Mouse (Mus musculus) cerebral cortex, adult 2 months (tissue): ENCODE results near the gene Vmn1r239-ps.

Experiments
- WGBS: fragments of 180-500 bp; shearing (Covaris S2); methylation state at CpG from one replicate; pipeline ENCODE4 v1.1.7; 2018; 5-methylcytosine and 5-hydroxymethylcytosine counted together

The Vmn1r239-ps gene

DNA sequence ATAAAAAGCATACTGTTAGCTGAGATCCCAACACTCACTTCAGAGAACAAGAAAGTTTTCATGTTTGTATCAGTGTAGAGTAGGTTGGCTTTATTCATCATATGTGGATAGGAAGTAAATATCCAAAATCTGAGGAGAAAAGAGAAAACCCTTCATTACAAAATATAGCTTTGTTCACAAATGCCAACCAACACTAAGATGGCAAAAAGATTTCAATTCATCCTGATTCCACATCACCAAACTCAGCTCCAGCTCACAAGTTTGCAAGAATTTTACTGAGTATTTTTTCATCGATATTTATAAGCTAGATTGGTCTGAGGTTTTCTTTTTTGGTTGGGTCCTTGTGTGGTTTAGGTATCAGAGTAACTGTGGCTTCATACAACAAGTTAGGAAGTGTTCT lies at the start of gene Vmn1r239-ps:
Gene Vmn1r239-ps, minus strand, starts transcription at position 101 of the 400 bp plus-strand sequence.
- WGBS: 75% methylated on average over 1 of the region's 1 CpGs

DNA sequence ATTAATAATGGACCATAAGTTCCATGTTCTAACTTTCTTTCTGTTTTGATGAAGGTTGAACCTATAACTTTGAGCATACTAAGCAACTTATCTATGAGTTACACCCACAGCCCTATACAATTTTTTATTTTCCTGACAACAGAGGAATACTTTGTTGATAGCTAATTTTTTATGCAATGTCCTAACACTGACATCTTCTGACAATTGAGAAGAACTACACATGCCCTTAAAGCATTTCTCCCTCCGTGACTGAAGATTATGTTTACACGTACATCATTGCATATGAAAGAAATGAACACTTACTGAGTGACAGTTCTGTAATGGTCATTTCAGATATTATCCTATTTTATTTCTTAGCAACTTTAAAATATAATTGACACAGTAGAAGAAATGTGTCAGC lies 36.0 kb upstream of the Vmn1r239-ps start:
- 34% methylated on average over 2 of the region's 2 CpGs for WGBS

DNA sequence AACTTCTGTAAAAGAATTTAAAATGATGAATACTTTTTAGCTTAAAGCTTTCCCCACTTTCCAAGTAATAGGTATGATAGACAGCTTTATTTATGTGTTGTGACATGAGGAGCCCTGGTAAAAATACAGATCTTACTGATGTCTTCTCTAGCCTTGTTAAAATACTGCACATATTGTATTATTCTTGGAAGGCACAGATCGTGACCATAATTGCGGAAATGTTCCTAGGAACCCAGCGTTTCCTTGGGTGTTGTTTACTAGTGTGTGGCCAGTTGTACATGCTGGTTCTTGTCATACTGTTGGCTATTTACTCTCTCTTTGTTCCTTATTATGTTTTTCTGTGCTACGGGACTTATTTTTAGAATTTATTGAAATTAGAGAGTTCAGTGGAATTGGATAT lies 10.1 kb downstream of the Vmn1r239-ps start:
- WGBS: 72% methylated on average over 4 of the region's 4 CpGs

DNA sequence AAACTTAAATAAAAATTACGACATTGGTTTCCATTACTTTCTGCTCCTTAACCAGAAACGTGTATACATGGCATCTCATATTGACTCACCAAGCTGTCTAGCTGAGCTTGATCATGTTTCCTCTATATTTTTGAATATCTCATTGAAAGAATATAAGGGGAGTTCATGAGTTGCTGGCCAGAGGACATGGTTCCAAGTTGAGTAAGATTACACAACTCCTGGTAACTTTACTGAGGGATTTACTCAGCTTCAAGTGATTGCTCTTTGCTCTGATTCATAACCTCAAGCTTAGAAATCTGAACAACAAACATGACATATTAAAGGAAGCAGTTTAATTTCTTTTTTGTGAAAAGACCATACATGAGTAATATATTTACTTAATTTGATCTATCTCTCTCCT lies 18.1 kb downstream of the Vmn1r239-ps start:
- WGBS: 88% methylated on average over 2 of the region's 2 CpGs

DNA sequence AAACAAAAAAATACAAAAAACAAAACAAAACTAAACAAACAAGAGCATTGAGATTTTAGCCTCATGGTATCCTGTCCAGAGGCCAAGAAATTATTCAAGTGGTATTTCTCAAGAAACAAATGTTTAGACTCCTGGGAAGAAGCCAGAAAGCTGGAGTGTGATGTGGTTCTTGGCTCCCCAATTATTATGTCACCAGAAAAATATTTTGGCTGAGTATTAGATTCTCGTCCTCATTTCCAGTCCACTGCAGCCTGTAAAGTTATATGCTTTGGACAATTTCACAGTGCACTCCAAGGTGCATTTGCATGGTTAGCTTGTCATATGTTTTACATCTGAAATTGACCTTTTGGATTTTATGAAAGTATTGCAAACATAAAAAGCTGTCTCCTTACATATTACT lies 23.8 kb downstream of the Vmn1r239-ps start:
- 74% methylated on average over 1 of the region's 1 CpGs for WGBS

DNA sequence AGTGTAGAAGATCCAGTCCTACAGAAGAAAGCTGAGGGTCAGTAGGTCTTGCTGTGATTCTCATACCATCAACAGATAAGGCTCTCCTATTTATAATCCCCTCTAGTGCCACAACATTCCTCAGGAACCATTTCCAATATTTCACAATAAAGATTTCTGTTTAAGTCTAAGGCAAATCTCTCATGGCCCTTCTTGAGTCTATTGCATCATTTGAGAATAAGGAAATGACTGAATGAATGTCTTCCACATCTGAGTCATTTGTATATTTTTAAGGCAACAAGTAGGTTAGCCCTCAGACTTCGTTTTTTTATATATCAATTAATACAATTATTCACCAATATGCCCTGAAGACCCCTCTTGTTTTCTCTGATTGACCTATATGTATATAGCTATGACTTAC lies 24.4 kb downstream of the Vmn1r239-ps start, which contains the start of gene Il13ra2:
Gene Il13ra2, minus strand, starts transcription at position 64 of the 400 bp plus-strand sequence.
- WGBS: 64% methylated on average over 1 of the region's 1 CpGs
